Mouse (Mus musculus) brain, embryonic 14.5 days (tissue): ENCODE measurements around the gene Plin3.

Experiments used
- CTCF ChIP-seq: fragments of 200-500 bp; IDR thresholded peaks from 2 replicates; pipeline ENCODE4 v1.5.1; 2012; ENCODE audit warnings: inconsistent platforms, mild to moderate bottlenecking, moderate library complexity, borderline replicate concordance; ENCODE audit not compliant: insufficient read depth, insufficient read length; ENCODE audit errors: extremely low read depth
- POLR2A ChIP-seq: fragments of 200-500 bp; IDR thresholded peaks from 2 replicates; pipeline ENCODE4 v1.6.1; 2012; ENCODE audit warnings: mild to moderate bottlenecking, inconsistent platforms, borderline replicate concordance; ENCODE audit not compliant: poor library complexity, insufficient read depth, insufficient read length, severe bottlenecking; ENCODE audit errors: extremely low read depth

DNA sequence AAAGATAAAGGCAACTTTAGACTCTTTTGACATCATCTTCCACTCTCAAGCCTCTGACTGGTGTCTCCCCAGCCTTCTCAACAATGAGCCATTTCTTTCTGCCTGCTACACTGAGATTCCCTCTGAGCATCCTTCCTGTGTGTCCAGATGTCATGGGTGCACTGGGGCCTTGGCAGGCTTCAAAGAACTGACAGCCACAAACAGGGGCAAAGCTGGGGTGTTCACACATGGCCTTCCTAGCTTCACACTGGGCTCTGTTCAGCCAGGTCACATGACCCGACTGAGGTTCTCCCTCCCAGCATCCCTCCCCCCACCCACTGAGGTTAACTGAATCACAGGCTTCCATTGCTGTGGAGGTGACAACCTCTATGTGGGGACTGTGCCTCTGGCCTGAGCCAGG, 3.5 kb upstream of the Plin3 start:
- TF ChIP-seq CTCF (no peak), POLR2A (no peak)
